Mouse (Mus musculus) CD4-positive helper T cell, adult 2 months (primary cell): ENCODE results near the gene Olfr533.
"Not testable (repeated sequence)": the region's sequence is repeated elsewhere in the genome, so short reads cannot be mapped to it uniquely, and the experiment has no call there.

ENCODE experiments used
- DNase-seq: peaks from one replicate; pipeline ENCODE4 v3.0.0-alpha.2; 2012; ENCODE audit warnings: low read depth, missing footprints, low spot score

The Olfr533 gene

GRCm38 (mm10) chr7:140463070-140463469 lies at the start of gene Olfr533:
TSS of gene Olfr533 (plus strand) at chr7:140463370.
- not testable (repeated sequence) for DNase-seq

- DNase-seq, result no peak
Measured at GRCm38 (mm10) chr7:140421539-140421938, 41.6 kb upstream of the Olfr533 start, which contains the start of gene Olfr532. TSS of gene Olfr532 (minus strand) at chr7:140421639.

- no peak for DNase-seq
Measured at GRCm38 (mm10) chr7:140443141-140443540, 20.0 kb upstream of the Olfr533 start.

DNA sequence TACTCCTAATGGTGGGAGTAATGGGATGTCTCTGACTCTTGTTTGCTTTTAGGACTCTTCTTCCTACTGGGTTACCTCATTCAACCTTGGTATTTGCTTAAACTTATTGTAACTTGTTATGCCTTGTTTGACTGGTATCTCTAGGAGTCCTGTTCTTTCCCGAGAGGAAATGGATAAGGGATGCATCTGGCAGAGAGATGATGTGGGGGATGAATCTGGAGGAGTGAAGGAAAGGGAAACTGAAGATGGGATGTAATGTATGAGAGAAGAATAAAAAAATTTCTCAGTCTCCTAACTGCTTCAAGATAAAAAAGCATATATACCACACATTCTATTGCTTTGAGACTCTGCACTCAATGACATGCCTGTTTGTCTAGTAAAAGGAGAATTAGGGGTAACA lies 14.7 kb downstream of the Olfr533 start:
- DNase-seq, result no peak

GRCm38 (mm10) chr7:140478733-140479132 lies 15.6 kb downstream of the Olfr533 start:
- no peak for DNase-seq

GRCm38 (mm10) chr7:140483916-140484315 lies 20.7 kb downstream of the Olfr533 start, which contains the start of gene Olfr535:
TSS of gene Olfr535 (plus strand) at chr7:140484216.
- no peak for DNase-seq

- DNase-seq, result no peak
Measured at GRCm38 (mm10) chr7:140488981-140489380, 25.8 kb downstream of the Olfr533 start.

DNA sequence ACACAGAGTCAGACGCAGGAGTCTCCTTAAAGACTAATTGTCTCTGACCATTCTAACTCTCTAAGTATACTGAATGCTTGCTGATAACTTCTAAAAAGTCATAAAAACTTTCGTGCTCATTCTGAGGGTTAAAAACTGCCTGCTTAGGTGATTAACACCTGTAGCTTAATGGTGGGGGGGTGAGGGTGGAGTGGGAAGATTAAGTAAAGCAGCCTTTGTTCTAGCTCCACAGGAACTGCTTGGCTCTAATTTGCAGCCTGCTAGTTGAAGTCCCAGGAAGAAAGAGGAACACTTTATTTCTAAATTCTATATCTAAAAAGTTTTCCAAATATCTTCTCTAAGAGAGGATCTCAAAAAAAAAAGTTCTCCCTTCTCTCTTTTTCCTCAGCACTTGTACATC lies 31.1 kb downstream of the Olfr533 start:
- DNase-seq, result no peak

DNA sequence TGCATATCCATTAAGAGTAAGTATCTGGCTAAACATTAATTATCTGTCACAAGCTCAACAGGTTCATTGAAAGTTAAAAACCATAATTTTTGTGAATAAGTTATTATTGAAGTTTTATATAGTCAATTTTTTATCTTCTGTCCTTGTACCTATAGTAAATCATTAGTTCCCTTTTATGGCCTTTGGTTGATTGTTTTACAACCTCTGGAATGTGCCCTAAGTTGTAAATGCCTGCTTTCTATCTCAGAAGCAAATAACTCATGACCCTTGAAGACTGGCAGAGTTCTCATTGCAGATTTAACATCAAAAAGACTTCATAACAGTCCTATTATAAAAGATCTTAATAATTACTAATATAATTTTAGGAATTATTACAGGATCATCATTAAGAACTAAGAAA lies 31.5 kb downstream of the Olfr533 start:
- no peak for DNase-seq

DNA sequence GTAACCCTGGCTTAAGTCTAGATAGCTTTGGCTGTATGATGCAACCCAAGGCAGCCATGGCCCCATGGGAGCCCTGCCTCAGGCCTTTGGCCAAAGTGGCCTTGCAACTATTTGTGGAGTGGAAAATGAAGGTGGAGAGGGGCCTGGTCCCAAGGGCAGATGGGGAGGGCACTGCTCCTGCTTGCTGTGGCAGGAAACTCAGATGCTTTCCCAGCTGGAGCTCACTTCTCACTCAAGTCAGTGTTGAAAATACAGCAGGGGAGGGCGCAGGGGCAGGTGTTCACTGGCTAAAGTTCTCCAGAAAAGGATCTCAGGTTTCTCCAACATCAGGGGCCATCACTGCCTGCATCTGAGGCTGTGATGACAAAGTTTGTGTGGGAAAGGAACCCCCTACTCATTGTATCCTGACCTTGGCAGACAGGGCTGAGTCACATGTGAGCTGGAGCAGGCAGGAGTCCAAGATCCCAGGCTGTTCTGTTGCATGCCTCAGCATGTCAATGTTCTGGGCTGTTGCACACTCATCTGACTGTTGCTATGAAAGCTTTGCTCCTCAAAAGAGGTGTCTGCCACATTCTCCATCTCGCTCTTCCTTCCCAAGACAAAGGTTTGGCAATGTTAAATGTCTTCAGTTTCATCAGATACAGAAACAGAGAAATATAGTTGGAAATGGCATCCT lies 44.3 kb downstream of the Olfr533 start, which contains the start of gene Olfr536:
TSS of gene Olfr536 (minus strand) at position 51 of the 676 bp plus-strand sequence.
- not testable (repeated sequence) for DNase-seq
